Mouse (Mus musculus) embryonic facial prominence, embryonic 15.5 days (tissue): ENCODE measurements around the gene Nudt3. TPM values are rescaled to one million over a fixed set of nuclear protein-coding genes. Genes with fewer than 3 reads are reported as not detected.

Source experiments
- ATAC-seq: fragments of 200-750 bp; cut with Nextera tagmentation; 2 replicates; pipeline ENCODE4 v1.8.0; 2017; ENCODE audit warnings: low read depth, moderate TSS enrichment; ENCODE audit not compliant: insufficient number of reproducible peaks, low FRiP score, low TSS enrichment
- H3K27ac ChIP-seq: fragments of 300-500 bp; sonication (generic); replicated peaks from 2 replicates; pipeline ENCODE4 v1.5.1; 2015; ENCODE audit warnings: mild to moderate bottlenecking, inconsistent platforms
- H3K27me3 ChIP-seq: fragments of 300-500 bp; sonication (generic); 2 replicates; pipeline ENCODE4 v1.6.1; 2015; ENCODE audit warnings: inconsistent platforms
- H3K36me3 ChIP-seq: fragments of 300-500 bp; sonication (generic); 2 replicates; pipeline ENCODE4 v1.6.1; 2015; ENCODE audit warnings: mild to moderate bottlenecking, inconsistent platforms
- H3K4me1 ChIP-seq: fragments of 300-500 bp; sonication (generic); 2 replicates; pipeline ENCODE4 v1.6.1; 2015; ENCODE audit warnings: inconsistent platforms
- H3K4me2 ChIP-seq: fragments of 300-500 bp; sonication (generic); replicated peaks from 2 replicates; pipeline ENCODE4 v1.6.1; 2015; ENCODE audit warnings: mild to moderate bottlenecking, inconsistent platforms
- H3K4me3 ChIP-seq: fragments of 300-500 bp; sonication (generic); replicated peaks from 2 replicates; pipeline ENCODE4 v1.5.1; 2015; ENCODE audit warnings: mild to moderate bottlenecking, inconsistent platforms
- H3K9ac ChIP-seq: fragments of 300-500 bp; sonication (generic); 2 replicates; pipeline ENCODE4 v1.6.1; 2015; ENCODE audit warnings: inconsistent platforms
- H3K9me3 ChIP-seq: fragments of 300-500 bp; sonication (generic); replicated peaks from 2 replicates; pipeline ENCODE4 v1.6.1; 2016; ENCODE audit warnings: inconsistent platforms
- WGBS: fragments of 180-500 bp; shearing (Covaris S2); methylation state at CpG from one replicate; pipeline ENCODE4 v1.1.7; 2015; 5-methylcytosine and 5-hydroxymethylcytosine counted together
- polyA plus RNA-seq: library from polyadenylated mRNA; unstranded; fragments of >200 nt; fragmentation: Nextera tagmentation; extraction: Ambion mirVana; gene quantifications from 2 replicates; pipeline ENCODE4 v1.2.1, GENCODE M21; 2015

Gene Nudt3
- polyA plus RNA-seq, 1 experiment from 2014 or later: 99.3 TPM

DNA sequence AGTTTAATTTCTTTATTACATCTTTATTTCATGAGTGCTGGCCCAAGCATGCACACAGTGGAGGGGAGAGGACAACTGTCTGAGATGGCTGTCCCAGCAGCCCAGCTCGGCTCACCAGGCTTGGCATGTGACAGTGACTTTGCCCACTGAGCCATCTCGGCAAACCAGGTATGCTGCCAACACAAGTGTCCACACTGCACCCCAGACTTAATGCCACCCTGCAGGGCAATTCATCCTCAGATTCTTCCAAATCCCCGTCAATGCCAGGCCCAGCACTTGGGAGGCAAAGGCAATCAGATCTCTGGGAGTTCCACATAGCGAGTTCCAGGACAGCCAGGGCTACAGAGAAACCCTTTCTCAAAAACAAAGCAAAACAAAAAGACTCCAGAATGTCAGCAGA, 10.3 kb downstream of the Nudt3 start:
- 82% methylated on average over 4 of the region's 4 CpGs for WGBS
- H3K4me3 ChIP-seq: no peak overlapping the region
- no peak for ATAC-seq

DNA sequence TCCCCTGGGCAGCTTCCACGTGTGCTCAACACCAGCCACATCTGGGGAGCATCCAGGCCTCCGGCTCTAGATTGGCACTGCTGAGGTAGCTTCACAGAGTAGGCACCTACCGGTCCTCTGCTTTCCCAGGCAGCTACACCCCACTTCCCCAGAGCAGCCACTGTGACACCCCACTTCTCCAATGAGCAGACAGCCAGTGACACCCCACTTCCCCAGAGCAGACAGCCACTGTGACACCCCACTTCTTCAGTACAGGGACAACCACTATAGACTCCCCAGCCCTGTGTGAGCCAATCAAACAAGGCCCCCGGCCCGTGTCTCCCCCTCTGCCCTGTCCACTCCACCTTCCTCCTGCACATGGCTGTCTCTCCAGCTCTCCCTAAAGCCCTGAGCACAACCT, 11.3 kb downstream of the Nudt3 start:
- Histone ChIP-seq H3K27me3 (no peaks in the 10 kb centered on the region), H3K36me3 (peaks cover 6% of the 10 kb centered on the region), H3K27ac (no peak overlapping the region), H3K9ac (no peak overlapping the region), H3K9me3 (no peaks in the 10 kb centered on the region), H3K4me2 (no peak overlapping the region), H3K4me3 (no peak overlapping the region), H3K4me1 (peaks cover 31% of the 10 kb centered on the region)
- ATAC-seq: no peak
- 70% methylated on average over 5 of the region's 5 CpGs for WGBS

More for the DNA sequence above, 10.3 kb downstream of the Nudt3 start:
- H3K9ac ChIP-seq: no peak overlapping the region
- peaks cover 14% of the 10 kb centered on the region for H3K36me3 ChIP-seq
- no peaks in the 10 kb centered on the region for H3K27me3 ChIP-seq
- no peak overlapping the region for H3K27ac ChIP-seq
- no peak overlapping the region for H3K4me2 ChIP-seq
- no peaks in the 10 kb centered on the region for H3K9me3 ChIP-seq
- H3K4me1 ChIP-seq: peaks cover 31% of the 10 kb centered on the region

DNA sequence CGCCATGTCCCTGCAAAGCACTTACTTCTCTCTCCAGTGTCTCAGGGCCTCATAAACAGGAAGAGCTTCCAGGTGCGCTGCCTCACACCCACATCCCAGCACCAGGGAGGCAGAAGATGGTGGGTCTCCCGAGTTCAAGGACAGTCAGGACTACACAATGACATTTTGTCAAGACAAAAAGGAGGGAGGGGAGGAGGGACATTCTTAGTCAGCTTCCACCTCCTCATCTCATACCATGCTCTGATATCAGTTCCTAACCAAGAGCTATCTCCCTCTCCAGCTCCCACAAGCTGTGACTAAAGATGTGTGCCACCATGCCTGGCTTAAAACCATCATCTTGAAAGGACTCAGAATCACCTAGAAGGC, 11.8 kb downstream of the Nudt3 start:
- Histone ChIP-seq H3K4me2 (no peak overlapping the region), H3K9ac (no peak overlapping the region)

DNA sequence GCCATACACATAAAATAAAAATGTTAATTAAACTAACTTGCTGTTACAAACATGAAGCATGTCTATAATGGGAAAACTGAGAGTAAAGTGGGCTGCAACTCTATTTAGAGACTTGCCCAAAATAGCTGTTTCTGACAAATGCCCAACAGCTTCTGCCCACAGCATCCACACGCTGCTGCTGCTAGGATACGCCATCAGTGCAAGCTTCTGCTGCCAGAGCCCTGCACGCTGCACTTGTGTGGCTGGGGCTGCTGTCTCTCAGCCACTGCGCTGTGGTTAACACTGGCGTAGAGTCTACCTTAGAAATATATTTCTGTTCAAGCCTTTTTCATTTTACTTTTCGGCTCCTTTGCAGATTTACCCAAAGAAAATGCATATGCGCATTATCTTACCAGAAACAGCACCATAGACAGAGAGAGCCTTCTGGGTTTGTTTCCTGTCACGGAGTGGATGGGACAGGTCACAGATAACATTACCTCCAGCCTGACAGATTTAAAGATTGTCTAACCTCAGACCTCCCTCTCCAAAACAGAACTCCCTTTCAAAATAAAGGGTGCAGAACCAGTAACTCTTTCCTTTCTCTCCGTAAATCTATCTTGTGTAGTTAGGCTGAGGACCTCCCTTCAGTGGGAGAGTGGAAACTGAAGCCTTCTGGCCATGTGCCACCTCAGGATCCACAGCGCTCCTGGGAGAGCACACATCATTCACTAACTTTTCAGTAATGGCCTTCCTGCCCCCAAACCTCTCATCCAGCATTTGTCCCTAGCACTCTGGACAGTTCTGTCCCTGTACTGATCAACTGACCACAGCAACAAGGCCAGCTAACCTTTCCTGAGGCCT, 12.4 kb downstream of the Nudt3 start:
- H3K9me3 ChIP-seq: no peaks in the 10 kb centered on the region
- H3K4me1 ChIP-seq: peaks cover 35% of the 10 kb centered on the region
- H3K9ac ChIP-seq: no peak overlapping the region
- WGBS: 76% methylated on average over 10 of the region's 10 CpGs
- no peaks in the 10 kb centered on the region for H3K36me3 ChIP-seq
- no peak for ATAC-seq
- peak overlapping the region; percentile 34; the same call in 1 of the 2 replicates for H3K27ac ChIP-seq
- H3K4me3 ChIP-seq: no peak overlapping the region
- no peak overlapping the region for H3K4me2 ChIP-seq
- no peaks in the 10 kb centered on the region for H3K27me3 ChIP-seq

More for the DNA sequence above, 11.8 kb downstream of the Nudt3 start:
- Histone ChIP-seq H3K36me3 (0 out of 2 replicates have a peak, but pooled peaks cover under 1% of the 10 kb centered on the region), H3K4me3 (no peak overlapping the region), H3K9me3 (no peaks in the 10 kb centered on the region), H3K27me3 (no peaks in the 10 kb centered on the region), H3K4me1 (peaks cover 31% of the 10 kb centered on the region), H3K27ac (peak overlapping the region; percentile 34; the same call in 1 of the 2 replicates)
- ATAC-seq: no peak
- WGBS: 65% methylated on average over 3 of the region's 3 CpGs

DNA sequence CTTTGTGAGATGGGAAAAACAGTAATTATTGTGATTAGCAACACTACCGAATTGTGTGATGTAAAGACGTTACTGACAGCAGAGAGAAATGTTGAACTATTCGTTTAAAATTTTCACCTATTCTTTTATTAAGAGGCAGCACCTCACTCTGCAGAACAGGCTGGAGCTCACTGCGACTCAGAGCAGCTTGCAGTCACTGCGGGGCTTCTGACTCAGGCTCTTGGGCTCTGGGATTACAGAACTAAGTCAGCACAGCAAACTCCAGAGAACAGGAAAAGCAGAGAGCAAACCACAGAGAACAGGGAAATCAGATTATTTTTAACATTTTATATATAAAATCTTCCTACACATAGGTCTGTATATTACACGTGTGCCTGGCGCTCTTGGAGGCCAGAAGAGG, 13.7 kb downstream of the Nudt3 start:
- Histone ChIP-seq H3K4me1 (peaks cover 35% of the 10 kb centered on the region), H3K4me3 (no peak overlapping the region), H3K36me3 (no peaks in the 10 kb centered on the region), H3K9me3 (no peaks in the 10 kb centered on the region), H3K4me2 (no peak overlapping the region), H3K27me3 (no peaks in the 10 kb centered on the region), H3K27ac (no peak overlapping the region), H3K9ac (no peak overlapping the region)
- 80% methylated on average over 7 of the region's 7 CpGs for WGBS
- no peak for ATAC-seq

DNA sequence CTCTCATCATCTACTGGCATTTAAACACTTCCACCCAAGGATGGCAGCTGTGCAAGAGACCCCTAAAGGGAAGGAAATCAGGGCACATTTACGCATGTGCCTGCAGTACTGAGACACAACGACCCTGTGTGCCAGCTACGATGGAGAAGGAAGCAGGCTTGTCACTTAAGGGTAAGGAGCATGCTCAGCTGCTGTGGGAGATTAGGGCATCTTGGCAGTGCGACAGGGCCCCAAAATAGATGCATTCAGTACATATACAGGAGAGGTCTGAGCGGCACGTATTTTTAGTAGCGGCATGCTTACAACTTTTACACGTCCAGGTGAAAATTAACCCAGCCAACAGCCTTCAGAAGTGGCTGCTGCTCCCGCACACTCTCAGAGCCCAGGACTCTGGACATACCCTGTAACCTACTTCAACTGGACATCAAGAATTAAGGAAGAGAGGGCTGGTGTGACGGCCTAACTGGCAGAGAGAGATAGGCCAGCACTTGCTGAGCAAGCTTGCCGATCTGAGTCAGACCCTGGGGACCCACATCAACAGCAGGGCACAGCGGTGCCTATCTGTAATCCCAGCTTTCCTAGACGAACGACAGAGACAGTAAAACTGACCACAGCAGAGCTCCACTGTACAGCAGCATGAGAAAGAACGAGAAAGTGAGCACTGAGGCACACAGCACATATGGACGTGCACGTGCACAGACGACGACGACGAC, 19.6 kb downstream of the Nudt3 start:
- peak overlapping the region; percentile 1; the same call in 1 of the 2 replicates for H3K27ac ChIP-seq
- 75% methylated on average over 21 of the region's 21 CpGs for WGBS
- H3K4me3 ChIP-seq: no peak overlapping the region
- no peak overlapping the region for H3K9ac ChIP-seq
- ATAC-seq: no peak
- H3K4me1 ChIP-seq: peaks cover 37% of the 10 kb centered on the region
- H3K27me3 ChIP-seq: no peaks in the 10 kb centered on the region
- H3K9me3 ChIP-seq: no peaks in the 10 kb centered on the region
- H3K36me3 ChIP-seq: no peaks in the 10 kb centered on the region
- H3K4me2 ChIP-seq: no peak overlapping the region

DNA sequence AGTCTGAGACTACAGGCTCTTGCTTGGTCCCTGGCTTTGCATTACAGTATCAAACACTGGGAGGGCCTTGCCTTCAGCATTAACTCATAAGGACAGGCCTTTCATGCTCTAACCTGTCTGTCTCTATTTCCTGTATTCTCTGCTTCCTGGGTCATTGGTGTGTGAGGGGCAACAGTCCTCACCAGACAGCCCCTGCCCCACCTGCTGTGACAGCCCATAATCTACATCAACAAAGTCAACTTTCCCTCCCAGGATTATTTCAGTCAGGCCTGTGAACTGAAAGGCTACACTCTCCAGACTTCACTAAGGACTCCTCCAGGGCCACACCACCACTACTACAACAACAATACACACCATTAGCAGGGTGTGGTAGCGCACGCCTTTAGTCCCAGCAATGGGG, 20.3 kb downstream of the Nudt3 start:
- ATAC-seq: no peak
- peaks cover 37% of the 10 kb centered on the region for H3K4me1 ChIP-seq

DNA sequence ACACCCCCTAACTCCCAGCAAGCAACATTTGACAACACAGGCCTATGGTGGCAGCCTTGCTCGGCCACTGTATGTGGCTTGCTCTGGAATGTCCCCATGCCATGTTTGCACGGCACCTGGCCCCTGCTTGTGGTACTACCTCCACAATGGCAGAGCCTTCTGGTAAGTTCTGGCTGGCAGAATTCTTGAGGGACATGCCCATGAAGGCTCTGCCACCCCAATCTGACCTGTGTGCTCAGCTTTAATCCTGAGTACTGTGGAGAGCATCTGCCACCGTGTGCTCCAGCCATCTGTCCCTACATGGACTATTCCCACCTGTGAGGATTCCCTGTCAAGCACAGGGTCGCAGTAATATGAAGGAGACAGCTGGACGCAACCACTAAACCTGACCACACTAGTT, 22.4 kb downstream of the Nudt3 start:
- no peaks in the 10 kb centered on the region for H3K27me3 ChIP-seq
- peaks cover 11% of the 10 kb centered on the region for H3K36me3 ChIP-seq
- no peak overlapping the region for H3K4me2 ChIP-seq
- 74% methylated on average over 5 of the region's 5 CpGs for WGBS
- H3K27ac ChIP-seq: no peak overlapping the region
- no peak for ATAC-seq
- H3K9ac ChIP-seq: no peak overlapping the region
- no peaks in the 10 kb centered on the region for H3K9me3 ChIP-seq
- H3K4me3 ChIP-seq: no peak overlapping the region
- peaks cover 37% of the 10 kb centered on the region for H3K4me1 ChIP-seq

More for the DNA sequence above, 20.3 kb downstream of the Nudt3 start:
- Histone ChIP-seq H3K36me3 (no peaks in the 10 kb centered on the region), H3K9ac (no peak overlapping the region), H3K4me2 (no peak overlapping the region), H3K27me3 (no peaks in the 10 kb centered on the region), H3K27ac (0 out of 2 replicates have a peak overlapping the region, but pooled peaks have one; percentile 1), H3K4me3 (no peak overlapping the region), H3K9me3 (no peaks in the 10 kb centered on the region)
- WGBS: 89% methylated on average over 2 of the region's 2 CpGs

DNA sequence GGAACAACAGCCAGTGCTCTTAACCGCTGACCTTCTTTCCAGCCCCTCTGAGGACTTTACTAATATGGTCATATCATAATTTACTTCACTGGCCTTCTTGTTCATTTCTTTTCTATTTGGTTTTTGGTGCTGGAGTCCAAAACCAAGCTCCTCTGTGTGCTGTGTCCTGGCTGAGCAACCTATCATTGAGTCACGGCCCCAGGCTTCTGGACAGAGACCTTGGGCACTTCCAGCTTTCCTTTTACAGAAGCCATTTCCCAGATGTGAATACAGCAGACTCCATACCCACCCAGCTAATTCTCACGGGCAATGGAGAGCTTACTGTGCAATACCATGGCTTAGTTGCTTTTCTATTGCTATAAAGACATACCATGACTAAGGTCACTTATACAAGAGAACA, 23.0 kb downstream of the Nudt3 start:
- Histone ChIP-seq H3K27me3 (no peaks in the 10 kb centered on the region), H3K4me2 (no peak overlapping the region), H3K36me3 (peaks cover 17% of the 10 kb centered on the region), H3K27ac (no peak overlapping the region), H3K4me1 (peaks cover 36% of the 10 kb centered on the region), H3K4me3 (no peak overlapping the region), H3K9me3 (no peaks in the 10 kb centered on the region), H3K9ac (no peak overlapping the region)
- 79% methylated on average over 3 of the region's 3 CpGs for WGBS
- no peak for ATAC-seq

DNA sequence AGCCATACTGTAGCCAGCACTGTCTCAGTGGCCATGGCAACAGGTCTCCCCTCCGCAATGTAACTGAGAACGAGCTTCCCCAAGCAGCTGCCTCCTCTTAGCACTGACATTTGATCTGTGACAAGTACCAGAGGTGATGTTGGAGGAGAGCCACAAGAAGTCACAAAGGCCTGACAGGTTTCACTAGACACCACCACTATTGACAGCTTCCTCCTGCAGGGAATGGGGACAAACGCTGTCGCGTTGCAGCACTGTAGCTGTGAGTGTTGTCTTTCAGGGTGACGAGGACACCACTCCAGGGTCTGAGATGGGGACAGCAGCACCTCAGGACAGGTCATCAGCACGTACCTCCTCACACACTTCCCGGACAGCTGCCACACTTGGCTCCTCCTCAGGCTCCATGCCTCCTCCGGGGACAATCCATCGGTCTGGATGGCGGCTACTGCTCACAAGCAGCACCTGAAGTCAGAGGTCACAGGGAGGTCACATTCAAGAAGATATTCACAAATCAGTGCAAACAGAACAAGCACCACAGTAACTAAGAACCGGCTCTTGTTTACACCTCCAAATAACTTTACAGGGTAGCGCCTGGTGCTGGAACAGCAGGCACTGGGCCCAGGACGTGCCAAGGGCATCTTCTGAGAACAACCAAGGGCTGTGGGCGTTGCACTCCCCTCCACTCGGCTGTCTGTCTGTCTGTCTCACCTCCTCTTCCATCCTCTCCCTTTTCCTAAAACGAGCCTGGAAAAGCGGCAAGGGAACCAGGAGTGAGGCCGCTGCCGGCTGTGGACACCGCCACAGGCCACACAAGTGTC, 26.7 kb downstream of the Nudt3 start:
- no peaks in the 10 kb centered on the region for H3K27me3 ChIP-seq
- H3K27ac ChIP-seq: no peak overlapping the region
- H3K4me1 ChIP-seq: peaks cover 19% of the 10 kb centered on the region
- 73% methylated on average over 21 of the region's 21 CpGs for WGBS
- H3K9me3 ChIP-seq: no peaks in the 10 kb centered on the region
- H3K4me3 ChIP-seq: no peak overlapping the region
- peaks cover 45% of the 10 kb centered on the region for H3K36me3 ChIP-seq
- H3K4me2 ChIP-seq: no peak overlapping the region
- ATAC-seq: no peak
- no peak overlapping the region for H3K9ac ChIP-seq
